Mouse (Mus musculus) gastrocnemius, adult 18-20 months (tissue): Measurements from ENCODE around the gene Slc43a3. TPM values are rescaled to one million over a fixed set of nuclear protein-coding genes. Genes with fewer than 3 reads are reported as not detected.
A peak's percentile ranks its signal among the peaks of the same experiment; 100 is the strongest.

Experiments
- DNase-seq: peaks from one replicate; pipeline ENCODE4 v3.0.0; 2021; ENCODE audit warnings: low spot score
- total RNA-seq, 2 experiments: library from RNA; stranded (reverse); gene quantifications; 2 replicates each; pipeline ENCODE4 v1.2.3; 2021

The Slc43a3 gene
- total RNA-seq, 2 experiments from 2014 or later = 17.2 to 18.4 TPM

- no peak for DNase-seq
Measured at GRCm38 (mm10) chr2:84935065-84935464, 1.3 kb upstream of the Slc43a3 start.

GRCm38 (mm10) chr2:84937491-84938150 is 1.2 kb downstream of the Slc43a3 start:
- peak; percentile 21 for DNase-seq

- peak; percentile 40 for DNase-seq
Measured at GRCm38 (mm10) chr2:84938249-84938946, 2.0 kb downstream of the Slc43a3 start.

- DNase-seq = no peak
Measured at GRCm38 (mm10) chr2:84939306-84939705, 2.9 kb downstream of the Slc43a3 start.

- no peak for DNase-seq
Measured at GRCm38 (mm10) chr2:84939711-84940110, 3.3 kb downstream of the Slc43a3 start.

GRCm38 (mm10) chr2:84941332-84941731 is 5.0 kb downstream of the Slc43a3 start:
- DNase-seq = peak; percentile 68

GRCm38 (mm10) chr2:84941795-84942194 is 5.4 kb downstream of the Slc43a3 start:
- DNase-seq = no peak

GRCm38 (mm10) chr2:84947154-84947771 is 10.9 kb downstream of the Slc43a3 start:
- no peak for DNase-seq

- no peak for DNase-seq
Measured at GRCm38 (mm10) chr2:84948252-84948651, 11.9 kb downstream of the Slc43a3 start.

GRCm38 (mm10) chr2:84948721-84949120 is 12.3 kb downstream of the Slc43a3 start:
- no peak for DNase-seq

- no peak for DNase-seq
Measured at GRCm38 (mm10) chr2:84951027-84951426, 14.6 kb downstream of the Slc43a3 start.

GRCm38 (mm10) chr2:84952251-84952650 is 15.9 kb downstream of the Slc43a3 start:
- DNase-seq = no peak

- DNase-seq = no peak
Measured at GRCm38 (mm10) chr2:84952693-84953092, 16.3 kb downstream of the Slc43a3 start.

- DNase-seq = no peak
Measured at GRCm38 (mm10) chr2:84955435-84955834, 19.1 kb downstream of the Slc43a3 start.

- DNase-seq = peak; percentile 29
Measured at GRCm38 (mm10) chr2:84956274-84956673, 19.9 kb downstream of the Slc43a3 start.

GRCm38 (mm10) chr2:84958588-84959264 is 22.3 kb downstream of the Slc43a3 start:
- DNase-seq = no peak

- peak; percentile 69 for DNase-seq
Measured at GRCm38 (mm10) chr2:84961300-84961699, 24.9 kb downstream of the Slc43a3 start.

GRCm38 (mm10) chr2:84961901-84962300 is 25.5 kb downstream of the Slc43a3 start:
- no peak for DNase-seq

GRCm38 (mm10) chr2:84962906-84963507 is 26.6 kb downstream of the Slc43a3 start:
- DNase-seq = no peak

GRCm38 (mm10) chr2:84964111-84964801 is 27.9 kb downstream of the Slc43a3 start:
- no peak for DNase-seq
